Mouse (Mus musculus): ENCODE results near the gene Clic1. TPM values are rescaled to one million over a fixed set of nuclear protein-coding genes. Genes with fewer than 3 reads are reported as not detected.

Gene Clic1
- polyA plus RNA-seq, 1 experiment from 2014 or later, result 62.4 TPM

- Histone ChIP-seq H3K27ac (peak overlapping the region; percentile 83; the same call in 1 of the 2 replicates), H3K4me3 (no peak overlapping the region), H3K9ac (no peak overlapping the region), H3K27me3 (replicated peaks) (no peaks in the 10 kb centered on the region), H3K4me1 (peaks cover 32% of the 10 kb centered on the region), H3K4me2 (peak overlapping the region; percentile 54; the same call in 1 of the 2 replicates), H3K36me3 (replicated peaks) (no peaks in the 10 kb centered on the region), H3K9me3 (no peaks in the 10 kb centered on the region)
- ATAC-seq (replicated peaks), result no peak
- WGBS, result 59% methylated on average over 5 of the region's 5 CpGs
Observed at GRCm38 (mm10) chr17:35048932-35049440, 780 bp upstream of the Clic1 start.

- H3K4me1 ChIP-seq, result peaks cover 32% of the 10 kb centered on the region
Observed at GRCm38 (mm10) chr17:35050126-35050750, 472 bp downstream of the Clic1 start.

GRCm38 (mm10) chr17:35051156-35052086 is 1.7 kb downstream of the Clic1 start:
- 3% methylated on average over 20 of the region's 21 CpGs for WGBS
- Histone ChIP-seq H3K4me1 (peaks cover 26% of the 10 kb centered on the region), H3K9ac (peak overlapping the region; percentile 42), H3K27ac (peak overlapping the region; percentile 82), H3K9me3 (no peaks in the 10 kb centered on the region), H3K27me3 (replicated peaks) (no peaks in the 10 kb centered on the region), H3K4me3 (peak overlapping the region; percentile 33), H3K36me3 (replicated peaks) (no peaks in the 10 kb centered on the region), H3K4me2 (peak overlapping the region; percentile 48)
- peak; percentile 48; the same call in 1 of the 2 replicates for ATAC-seq (replicated peaks)

More at GRCm38 (mm10) chr17:35050126-35050750, 472 bp downstream of the Clic1 start:
- Histone ChIP-seq H3K36me3 (replicated peaks) (no peaks in the 10 kb centered on the region), H3K27ac (peak overlapping the region; percentile 83), H3K9me3 (no peaks in the 10 kb centered on the region), H3K27me3 (replicated peaks) (no peaks in the 10 kb centered on the region), H3K9ac (peak overlapping the region; percentile 47), H3K4me3 (peak overlapping the region; percentile 35), H3K4me2 (peak overlapping the region; percentile 54)
- WGBS, result 2% methylated on average over 27 of the region's 27 CpGs
- ATAC-seq (replicated peaks), result no peak

DNA sequence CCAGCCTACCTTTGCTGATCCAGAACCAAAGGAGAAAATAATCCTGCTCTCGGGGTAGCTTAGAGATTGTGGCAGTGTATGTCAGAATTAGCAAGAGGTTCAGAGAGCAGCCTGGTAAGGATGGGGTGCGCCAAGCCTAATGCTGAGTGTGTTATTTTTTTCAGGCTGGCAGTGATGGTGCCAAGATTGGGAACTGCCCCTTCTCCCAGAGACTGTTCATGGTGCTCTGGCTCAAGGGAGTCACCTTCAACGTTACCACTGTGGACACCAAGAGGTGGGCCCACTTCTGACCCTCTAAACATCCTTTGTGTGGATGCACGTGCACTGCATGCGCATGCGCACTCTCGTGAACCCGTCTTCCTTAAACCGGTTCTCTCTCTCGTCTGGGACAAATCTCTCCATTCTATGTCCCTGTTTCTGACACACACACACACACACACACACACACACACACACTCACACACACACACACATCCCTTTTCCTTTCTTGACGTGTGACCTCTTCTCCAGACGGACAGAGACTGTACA is 2.6 kb downstream of the Clic1 start:
- H3K9me3 ChIP-seq, result no peaks in the 10 kb centered on the region
- WGBS, result 68% methylated on average over 12 of the region's 12 CpGs
- H3K9ac ChIP-seq, result peak overlapping the region; percentile 42; the same call in 1 of the 2 replicates
- H3K4me3 ChIP-seq, result no peak overlapping the region; the same call in 1 of the 2 replicates
- peak overlapping the region; percentile 82 for H3K27ac ChIP-seq
- no peaks in the 10 kb centered on the region for H3K27me3 ChIP-seq (replicated peaks)
- no peaks in the 10 kb centered on the region for H3K36me3 ChIP-seq (replicated peaks)
- no peak for ATAC-seq (replicated peaks)
- H3K4me2 ChIP-seq, result peak overlapping the region; percentile 48; the same call in 1 of the 2 replicates
- H3K4me1 ChIP-seq, result peaks cover 24% of the 10 kb centered on the region

GRCm38 (mm10) chr17:35055691-35056495 is 6.1 kb downstream of the Clic1 start:
- Histone ChIP-seq H3K36me3 (replicated peaks) (no peaks in the 10 kb centered on the region), H3K9ac (no peak overlapping the region), H3K4me1 (peaks cover 33% of the 10 kb centered on the region), H3K27me3 (replicated peaks) (no peaks in the 10 kb centered on the region), H3K4me3 (no peak overlapping the region), H3K9me3 (no peaks in the 10 kb centered on the region), H3K4me2 (no peak overlapping the region), H3K27ac (no peak overlapping the region)
- WGBS, result 92% methylated on average over 7 of the region's 7 CpGs
- no peak for ATAC-seq (replicated peaks)

DNA sequence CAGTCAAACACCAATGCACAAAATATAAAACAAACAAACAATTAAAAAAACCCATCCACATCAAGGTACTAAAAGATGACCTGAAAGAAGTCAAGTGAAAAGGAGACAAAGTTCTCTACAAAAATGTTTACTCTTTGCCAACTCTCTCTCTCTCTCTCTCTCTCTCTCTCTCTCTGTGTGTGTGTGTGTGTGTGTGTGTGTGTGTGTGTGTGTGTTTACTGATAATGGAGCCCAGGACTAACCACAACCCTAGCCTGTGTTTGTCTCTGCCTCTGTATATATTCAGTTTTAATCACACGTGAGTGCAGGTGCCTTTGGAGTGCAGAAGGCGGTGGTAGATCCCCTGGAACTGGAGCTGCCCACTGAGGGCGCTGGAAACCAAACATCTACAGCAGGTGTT is 7.3 kb downstream of the Clic1 start:
- H3K27me3 ChIP-seq (replicated peaks), result no peaks in the 10 kb centered on the region
- WGBS, result 86% methylated on average over 3 of the region's 3 CpGs
- no peaks in the 10 kb centered on the region for H3K9me3 ChIP-seq
- H3K4me2 ChIP-seq, result no peak overlapping the region
- H3K4me1 ChIP-seq, result peaks cover 24% of the 10 kb centered on the region
- no peak overlapping the region for H3K9ac ChIP-seq
- no peak for ATAC-seq (replicated peaks)
- no peak overlapping the region for H3K27ac ChIP-seq
- H3K36me3 ChIP-seq (replicated peaks), result peaks cover 4% of the 10 kb centered on the region; the same call in 1 of the 2 replicates
- no peak overlapping the region for H3K4me3 ChIP-seq

DNA sequence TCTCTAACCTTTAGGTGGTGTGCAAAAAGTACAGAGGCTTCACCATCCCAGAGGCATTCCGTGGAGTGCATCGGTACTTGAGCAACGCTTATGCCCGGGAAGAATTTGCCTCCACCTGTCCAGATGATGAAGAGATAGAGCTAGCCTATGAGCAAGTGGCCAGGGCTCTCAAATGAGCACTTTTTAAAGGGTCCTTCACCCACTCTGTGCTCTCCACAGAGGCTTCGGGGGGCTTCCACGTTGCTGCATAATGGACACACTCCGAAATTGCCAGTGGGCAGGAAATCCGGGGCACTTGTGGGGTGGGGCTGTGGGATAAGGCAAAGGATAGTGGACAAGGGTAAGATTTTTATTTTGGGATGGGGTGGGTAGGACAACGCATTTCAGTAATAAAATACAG is 8.6 kb downstream of the Clic1 start:
- peak overlapping the region; percentile 76 for H3K4me2 ChIP-seq

DNA sequence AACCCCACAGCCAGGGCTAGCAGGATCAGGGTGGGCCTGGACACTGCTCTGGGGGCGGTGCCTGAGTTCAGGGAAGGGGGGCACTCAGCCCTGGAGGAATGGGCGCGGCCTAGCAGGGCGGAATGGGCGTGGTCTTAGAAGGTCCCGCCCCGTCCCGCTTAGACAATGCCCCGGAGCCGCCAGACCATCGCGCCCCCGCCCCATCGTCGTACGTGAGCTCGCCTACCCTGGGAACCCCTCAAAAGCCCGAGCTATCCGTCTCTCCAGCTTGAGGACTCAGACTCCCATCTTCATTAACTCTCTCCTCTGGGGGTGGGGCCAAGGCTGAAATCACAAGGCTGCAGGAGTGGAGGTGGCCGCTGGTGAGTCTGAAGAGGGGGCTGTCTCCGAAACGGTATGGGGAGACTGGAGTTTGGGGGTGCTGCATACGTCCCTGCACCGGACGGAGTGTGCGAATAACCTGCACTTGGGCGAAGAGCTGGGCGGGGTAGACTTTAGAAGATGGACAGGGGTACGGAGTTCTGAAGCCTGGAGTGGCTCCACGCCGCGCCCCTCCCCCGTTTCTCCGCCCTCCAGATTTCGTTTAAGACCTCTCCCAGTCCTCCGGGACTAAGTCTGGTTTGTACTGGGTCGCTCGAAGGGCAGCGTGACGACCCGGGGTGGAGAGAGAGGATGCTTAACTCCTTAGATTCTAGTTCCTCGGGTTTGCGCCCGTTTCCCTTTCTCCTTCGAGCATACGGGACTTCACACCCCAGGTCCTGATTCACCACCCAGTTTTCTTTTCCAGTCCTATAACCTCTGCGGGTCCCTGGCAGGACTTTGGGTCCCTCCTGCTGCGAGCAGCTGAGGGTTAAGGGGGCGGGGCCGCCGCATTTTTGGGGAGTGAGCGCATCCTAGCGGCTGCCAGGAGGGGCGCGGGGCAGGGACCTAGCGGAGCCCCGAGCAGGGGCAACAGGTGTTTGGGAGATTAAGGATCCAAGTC is 9.4 kb downstream of the Clic1 start, which contains the start of gene Ddah2:
Gene Ddah2 (plus strand): TSS at position 125 of the 982 bp plus-strand sequence.
- Histone ChIP-seq H3K9me3 (no peaks in the 10 kb centered on the region), H3K9ac (peak within 1 kb of the TSS; percentile 71), H3K36me3 (replicated peaks) (peaks cover 4% of the 10 kb centered on the region; the same call in 1 of the 2 replicates), H3K27ac (peak within 1 kb of the TSS; percentile 84), H3K27me3 (replicated peaks) (peaks cover 13% of the 10 kb centered on the region), H3K4me3 (peak within 1 kb of the TSS; percentile 72), H3K4me2 (peak within 1 kb of the TSS; percentile 76), H3K4me1 (peaks cover 20% of the 10 kb centered on the region)
- peak; percentile 89 for ATAC-seq (replicated peaks)
- WGBS, result under 1% methylated on average over 57 of the region's 57 CpGs

More for the DNA sequence above, 8.6 kb downstream of the Clic1 start:
- no peaks in the 10 kb centered on the region for H3K9me3 ChIP-seq
- peaks cover 4% of the 10 kb centered on the region; the same call in 1 of the 2 replicates for H3K27me3 ChIP-seq (replicated peaks)
- peak overlapping the region; percentile 72 for H3K4me3 ChIP-seq
- 68% methylated on average over 9 of the region's 9 CpGs for WGBS
- H3K4me1 ChIP-seq, result peaks cover 20% of the 10 kb centered on the region
- peak overlapping the region; percentile 84 for H3K27ac ChIP-seq
- H3K9ac ChIP-seq, result peak overlapping the region; percentile 71
- H3K36me3 ChIP-seq (replicated peaks), result peaks cover 4% of the 10 kb centered on the region; the same call in 1 of the 2 replicates
- ATAC-seq (replicated peaks), result peak; percentile 19; the same call in 1 of the 2 replicates

DNA sequence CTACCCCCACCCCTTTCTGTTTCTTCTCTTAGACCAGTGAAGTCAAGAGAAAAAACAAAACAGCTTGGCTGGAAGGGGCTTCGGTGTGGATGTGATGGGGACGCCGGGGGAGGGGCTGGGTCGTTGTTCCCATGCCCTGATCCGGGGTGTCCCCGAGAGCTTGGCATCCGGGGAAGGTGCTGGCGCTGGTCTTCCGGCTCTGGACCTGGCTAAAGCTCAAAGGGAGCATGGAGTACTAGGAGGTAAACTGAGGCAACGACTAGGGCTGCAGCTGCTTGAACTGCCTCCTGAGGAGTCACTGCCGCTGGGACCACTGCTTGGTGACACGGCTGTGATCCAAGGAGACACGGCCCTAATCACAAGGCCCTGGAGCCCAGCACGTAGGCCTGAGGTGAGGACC is 10.3 kb downstream of the Clic1 start:
- H3K9me3 ChIP-seq, result no peaks in the 10 kb centered on the region
- no peak overlapping the region for H3K27ac ChIP-seq
- H3K4me2 ChIP-seq, result peak overlapping the region; percentile 76
- H3K27me3 ChIP-seq (replicated peaks), result peaks cover 21% of the 10 kb centered on the region
- peaks cover 23% of the 10 kb centered on the region for H3K4me1 ChIP-seq
- WGBS, result 24% methylated on average over 14 of the region's 14 CpGs
- H3K4me3 ChIP-seq, result peak overlapping the region; percentile 72
- H3K9ac ChIP-seq, result peak overlapping the region; percentile 71
- peak; percentile 37 for ATAC-seq (replicated peaks)
- peaks cover 4% of the 10 kb centered on the region; the same call in 1 of the 2 replicates for H3K36me3 ChIP-seq (replicated peaks)

DNA sequence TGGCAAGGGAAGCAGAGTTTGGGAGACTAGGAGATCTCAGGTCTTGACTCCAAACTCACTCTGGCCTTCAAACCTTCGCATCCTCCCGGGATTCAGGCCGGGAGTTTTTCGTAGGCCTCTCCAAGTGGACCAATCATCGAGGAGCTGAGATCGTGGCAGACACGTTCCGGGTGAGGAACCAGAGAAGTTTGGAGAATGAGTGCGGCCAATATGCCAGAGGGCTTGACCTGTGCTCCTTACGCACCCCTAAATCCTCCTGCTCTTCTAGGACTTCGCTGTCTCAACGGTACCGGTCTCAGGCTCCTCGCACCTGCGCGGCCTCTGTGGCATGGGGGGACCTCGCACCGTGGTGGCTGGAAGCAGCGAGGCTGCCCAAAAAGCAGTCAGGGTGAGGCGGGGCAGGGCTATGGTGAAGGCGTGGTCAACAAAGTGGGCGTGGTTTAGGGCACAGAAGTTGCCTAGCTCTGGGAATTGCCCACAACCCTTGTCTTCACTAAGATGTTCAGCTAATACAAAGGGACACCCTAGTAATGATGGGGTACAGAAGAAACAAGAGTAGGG is 11.1 kb downstream of the Clic1 start:
- ATAC-seq (replicated peaks), result no peak
- peak overlapping the region; percentile 71; the same call in 1 of the 2 replicates for H3K9ac ChIP-seq

More for the DNA sequence above, 11.1 kb downstream of the Clic1 start:
- Histone ChIP-seq H3K27me3 (replicated peaks) (peaks cover 28% of the 10 kb centered on the region), H3K27ac (no peak overlapping the region), H3K36me3 (replicated peaks) (peaks cover 4% of the 10 kb centered on the region; the same call in 1 of the 2 replicates), H3K4me2 (peak overlapping the region; percentile 76), H3K4me1 (peaks cover 30% of the 10 kb centered on the region), H3K9me3 (no peaks in the 10 kb centered on the region), H3K4me3 (peak overlapping the region; percentile 72)
- WGBS, result 60% methylated on average over 22 of the region's 22 CpGs
